Mouse (Mus musculus) ES-E14 (cell line): ENCODE data around the gene AC131692.1.

Source experiments
- ZC3H11A ChIP-seq: IDR thresholded peaks from 2 replicates; pipeline ENCODE4 v1.6.1; 2012; ENCODE audit warnings: low read depth, mild to moderate bottlenecking, inconsistent platforms, low read length, borderline replicate concordance
- ZNF384 ChIP-seq: IDR thresholded peaks from 2 replicates; pipeline ENCODE4 v1.6.1; 2012; ENCODE audit warnings: low read depth, low read length, inconsistent platforms

GRCm38 (mm10) chr19:6082156-6082555, 12.1 kb upstream of the AC131692.1 start, which contains the start of gene Gm28374:
- no peak for TF ChIP-seq ZC3H11A
- TF ChIP-seq ZNF384, result no peak
